18 mouse cellular contexts compared by ENCODE assay signal in the genomic region with DNA sequence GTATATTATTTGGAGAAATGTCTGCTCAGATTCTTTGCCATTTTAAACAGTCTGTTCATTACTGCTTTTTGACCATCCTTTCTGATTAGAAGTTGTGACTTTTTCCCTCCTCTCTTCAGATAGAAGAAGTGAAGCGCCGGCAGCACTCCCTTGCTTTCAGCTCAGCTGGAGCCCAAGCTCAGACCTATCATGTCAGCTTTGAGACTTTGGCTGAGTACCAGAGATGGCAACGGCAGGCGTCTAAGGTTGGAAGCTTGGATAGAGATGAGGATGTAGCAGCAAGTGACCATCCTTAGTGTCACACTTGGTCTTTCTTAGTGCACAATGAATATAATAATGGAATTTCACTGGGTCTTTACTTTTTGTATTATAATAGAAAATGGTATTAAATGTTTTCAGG. TPM values are rescaled to one million over a fixed set of nuclear protein-coding genes. Genes with fewer than 3 reads are reported as not detected.
A peak's percentile ranks its signal among the peaks of the same experiment; 100 is the strongest.
DNase-seq lines count a peak whose midpoint lies in the region; ATAC-seq lines count a peak whose summit lies in the region.
"Had no signal": no experiment of that assay in that cellular context is flagged by ENCODE, and none has a peak within 500 bp of the region (broad histone marks: within the 10 kb centered on the region; RNA-seq: fewer than 3 reads in every experiment).

No protein-coding gene starts in this region.

- no peak overlapping the region for H3K9ac ChIP-seq in forebrain, embryonic 15.5 days (replicated peaks)
- H3K9ac ChIP-seq: embryonic facial prominence, embryonic 12.5 days; forebrain, embryonic 13.5 days; forebrain, postnatal 0 days had no signal

- H3K4me2 ChIP-seq in forebrain, embryonic 15.5 days (replicated peaks), result no peak overlapping the region
- H3K4me2 ChIP-seq: embryonic facial prominence, embryonic 12.5 days; forebrain, embryonic 13.5 days had no signal

- no peak for ATAC-seq in forebrain, embryonic 15.5 days (replicated peaks)
- ATAC-seq: forebrain, embryonic 13.5 days had no signal

- WGBS in forebrain, embryonic 15.5 days, result 84% methylated on average over 4 of the region's 4 CpGs
- WGBS in forebrain, embryonic 10.5 days, result 92% methylated on average over 4 of the region's 4 CpGs

- 0 out of 2 replicates have a peak overlapping the region, but pooled peaks have one; percentile 19 for H3K27ac ChIP-seq in forebrain, embryonic 15.5 days (replicated peaks)
- no peak overlapping the region for H3K27ac ChIP-seq in forebrain, embryonic 10.5 days
- H3K27ac ChIP-seq: embryonic facial prominence, embryonic 10.5 days; embryonic facial prominence, embryonic 12.5 days; forebrain, embryonic 13.5 days had no signal

- peaks cover 27% of the 10 kb centered on the region for H3K36me3 ChIP-seq in forebrain, embryonic 15.5 days
- peaks cover 67% of the 10 kb centered on the region for H3K36me3 ChIP-seq in forebrain, embryonic 10.5 days (replicated peaks)

- no peaks in the 10 kb centered on the region for H3K27me3 ChIP-seq in forebrain, embryonic 15.5 days
- no peaks in the 10 kb centered on the region for H3K27me3 ChIP-seq in forebrain, embryonic 10.5 days (ENCODE audit: poor library complexity, severe bottlenecking)
- H3K27me3 ChIP-seq: embryonic facial prominence, embryonic 12.5 days; forebrain, embryonic 13.5 days had no signal

- peak; percentile 59 to 60 for DNase-seq in cerebellum, postnatal 10 days
- DNase-seq in cerebellum, adult 11-12 months, result no peak
- peak; percentile 19 to 52 for DNase-seq in cerebellum, postnatal 25 days
- no peak for DNase-seq in cerebellum, postnatal 4 days (ENCODE audit: low spot score in 2 of 2)
- DNase-seq in forebrain, embryonic 10.5 days (ENCODE audit: extremely low spot score, low spot score), result no peak
- DNase-seq in brain, adult 2 months (ENCODE audit: low read depth, low spot score), result peak; percentile 27
- no peak for DNase-seq in right cerebral cortex, adult 2 months (ENCODE audit: low spot score in 2 of 2)
- DNase-seq: adrenal gland, adult 2 months; adrenal gland, postnatal 10 days; adrenal gland, postnatal 25 days; cerebellum, adult 9-11 months; gastrocnemius, postnatal 14 days had no signal

- H3K4me3 ChIP-seq in forebrain, embryonic 15.5 days, result no peak overlapping the region
- no peak overlapping the region for H3K4me3 ChIP-seq in forebrain, embryonic 10.5 days
- H3K4me3 ChIP-seq: embryonic facial prominence, embryonic 10.5 days; embryonic facial prominence, embryonic 12.5 days; forebrain, embryonic 13.5 days had no signal

- peaks cover 14% of the 10 kb centered on the region for H3K4me1 ChIP-seq in forebrain, embryonic 15.5 days
- no peaks in the 10 kb centered on the region for H3K4me1 ChIP-seq in forebrain, embryonic 10.5 days
- H3K4me1 ChIP-seq: embryonic facial prominence, embryonic 10.5 days; embryonic facial prominence, embryonic 12.5 days; forebrain, embryonic 13.5 days had no signal

- H3K9me3 ChIP-seq in forebrain, embryonic 15.5 days, result no peaks in the 10 kb centered on the region
- no peaks in the 10 kb centered on the region for H3K9me3 ChIP-seq in forebrain, embryonic 10.5 days
- H3K9me3 ChIP-seq: embryonic facial prominence, embryonic 10.5 days; embryonic facial prominence, embryonic 12.5 days; forebrain, embryonic 13.5 days had no signal

RNA-seq across cellular contexts. Expression of gene Phlpp2, which starts 39.0 kb away (rescaled TPM):
- polyA plus RNA-seq in forebrain, embryonic 15.5 days (2015; fragmentation: Nextera tagmentation; extraction: Ambion mirVana), result 4.0 and 4.9 TPM in 2 replicates
- 2.2 and 2.9 TPM in 2 replicates for polyA plus RNA-seq in forebrain, embryonic 10.5 days (2016; fragmentation: Nextera tagmentation; extraction: Ambion mirVana)

RNA-seq across cellular contexts. Expression of gene Marveld3, which starts 54.6 kb away (rescaled TPM):
- polyA plus RNA-seq in forebrain, embryonic 15.5 days (2015; fragmentation: Nextera tagmentation; extraction: Ambion mirVana), result 2.0 and 2.2 TPM in 2 replicates
- 0.90 and 0.99 TPM in 2 replicates for polyA plus RNA-seq in forebrain, embryonic 10.5 days (2016; fragmentation: Nextera tagmentation; extraction: Ambion mirVana)
- polyA plus RNA-seq: adrenal gland, adult 2 months; C2C12 had no signal

Comparison
In these comparisons a context has a peak if more than half of its experiments do, and no peak if none do; other contexts are left out.
1. DNase-seq: peak in cerebellum, postnatal 10 days (2 of 2), cerebellum, postnatal 25 days (2 of 2) and brain, adult 2 months (single experiment); none in cerebellum, adult 11-12 months (single experiment), cerebellum, postnatal 4 days (0 of 2), forebrain, embryonic 10.5 days (single experiment) and right cerebral cortex, adult 2 months (0 of 2).